Mouse (Mus musculus): ENCODE results near the gene Olfr107.

The Olfr107 gene

GRCm38 (mm10) chr17:37398926-37399325 is at the start of gene Olfr107:
Gene Olfr107, plus strand, starts transcription at chr17:37399226.
- no peak for DNase-seq

GRCm38 (mm10) chr17:37359282-37359681 is 39.7 kb upstream of the Olfr107 start, which contains the start of gene Olfr104-ps:
Gene Olfr104-ps, plus strand, starts transcription at chr17:37359582.
- DNase-seq, result no peak

GRCm38 (mm10) chr17:37378733-37379132 is 20.3 kb upstream of the Olfr107 start, which contains the start of gene Olfr105-ps:
Gene Olfr105-ps, plus strand, starts transcription at chr17:37379033.
- DNase-seq, result no peak

GRCm38 (mm10) chr17:37390093-37390492 is 8.9 kb upstream of the Olfr107 start, which contains the start of gene Olfr106-ps:
Gene Olfr106-ps, plus strand, starts transcription at chr17:37390393.
- no peak for DNase-seq

- DNase-seq, result no peak
Observed at GRCm38 (mm10) chr17:37413380-37413779, 14.4 kb downstream of the Olfr107 start.

- no peak for DNase-seq
Observed at GRCm38 (mm10) chr17:37445180-37445579, 46.2 kb downstream of the Olfr107 start, which contains the start of gene Olfr108. Gene Olfr108, plus strand, starts transcription at chr17:37445480.
